Mouse (Mus musculus) left cerebral cortex, postnatal 36 days (tissue): Measurements from ENCODE around the gene Pld6. TPM values are rescaled to one million over a fixed set of nuclear protein-coding genes. Genes with fewer than 3 reads are reported as not detected.
A peak's percentile ranks its signal among the peaks of the same experiment; 100 is the strongest.

Experiments
- DNase-seq, 2 experiments: peaks; one replicate each; pipeline ENCODE4 v3.0.0; 2021 to 2022; ENCODE audit warnings: low spot score in 2 of 2, mixed read lengths in 1 of 2
- intact Hi-C: fragments of 180-260 bp; cut with DNase I; formaldehyde crosslinking; loops from one replicate; pipeline ENCODE4 v1.15.1; 2025
- total RNA-seq, 2 experiments: library from RNA; stranded (reverse); gene quantifications; 2 replicates each; pipeline ENCODE4 v1.2.3; 2021

Gene Pld6
- total RNA-seq, result 1 to 10 TPM in 1 of 2 experiments, under 1 TPM in 1; 0.81 to 1.1 TPM

DNA sequence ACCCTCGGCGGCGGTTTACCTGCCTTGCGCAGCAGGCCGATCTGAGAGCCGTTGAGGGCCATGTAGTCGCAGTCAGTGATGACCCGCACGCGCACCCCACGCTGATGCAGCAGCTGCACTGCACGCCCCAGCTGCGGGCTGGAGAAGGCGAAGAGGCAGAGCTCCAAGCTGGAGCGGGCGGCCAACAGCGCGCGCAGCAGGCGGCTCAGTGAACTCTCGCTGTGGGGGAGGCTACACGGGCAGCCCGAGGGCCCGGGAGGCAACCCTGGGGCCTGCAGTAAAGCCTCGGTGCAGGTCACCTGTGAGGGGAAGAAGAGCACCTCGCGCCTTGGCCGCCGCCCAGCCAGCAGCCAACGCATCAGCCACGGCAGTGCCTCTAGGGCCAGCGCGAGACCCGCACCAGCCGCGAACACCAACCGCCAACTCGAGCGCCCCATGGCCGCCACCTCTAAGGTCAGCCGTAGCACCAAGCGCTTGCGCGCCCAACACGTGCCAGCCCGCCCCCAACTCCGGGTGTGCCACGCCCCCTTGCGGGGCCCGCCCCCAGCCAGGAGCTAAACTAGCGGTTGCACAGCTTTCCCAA is at the start of gene Pld6:
Gene Pld6, minus strand, starts transcription at position 447 of the 583 bp plus-strand sequence.
- peak in 1 of 2 experiments; percentile 30 for DNase-seq
- intact Hi-C loops, result loop anchor here (10.0 kb wide), 1 partner anchor 262 kb away; the partner anchor contains the start of gene Zkscan17

DNA sequence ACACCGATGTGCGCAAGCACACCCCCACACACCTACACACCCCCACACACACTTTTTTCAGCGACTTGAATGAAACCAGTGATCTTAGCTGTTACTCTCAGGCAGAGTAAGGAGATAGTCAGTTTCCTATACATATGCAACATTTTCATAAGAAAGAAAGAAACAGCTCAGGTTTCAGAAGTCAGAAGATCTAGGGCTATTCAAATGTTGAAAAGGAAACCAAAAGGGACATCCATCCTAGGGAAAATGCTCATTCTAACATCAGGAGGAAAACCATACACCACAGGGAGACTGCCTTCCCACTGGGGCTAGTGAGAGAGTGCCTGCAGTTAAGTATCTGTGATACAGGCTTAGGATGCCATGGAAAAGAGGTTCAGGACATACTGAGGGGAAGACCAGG is 34.2 kb upstream of the Pld6 start:
- DNase-seq, result no peak
- intact Hi-C loops, result no loop called here

GRCm38 (mm10) chr11:59817916-59818315 is 30.5 kb upstream of the Pld6 start:
- DNase-seq, result no peak
- intact Hi-C loops, result no loop called here

DNA sequence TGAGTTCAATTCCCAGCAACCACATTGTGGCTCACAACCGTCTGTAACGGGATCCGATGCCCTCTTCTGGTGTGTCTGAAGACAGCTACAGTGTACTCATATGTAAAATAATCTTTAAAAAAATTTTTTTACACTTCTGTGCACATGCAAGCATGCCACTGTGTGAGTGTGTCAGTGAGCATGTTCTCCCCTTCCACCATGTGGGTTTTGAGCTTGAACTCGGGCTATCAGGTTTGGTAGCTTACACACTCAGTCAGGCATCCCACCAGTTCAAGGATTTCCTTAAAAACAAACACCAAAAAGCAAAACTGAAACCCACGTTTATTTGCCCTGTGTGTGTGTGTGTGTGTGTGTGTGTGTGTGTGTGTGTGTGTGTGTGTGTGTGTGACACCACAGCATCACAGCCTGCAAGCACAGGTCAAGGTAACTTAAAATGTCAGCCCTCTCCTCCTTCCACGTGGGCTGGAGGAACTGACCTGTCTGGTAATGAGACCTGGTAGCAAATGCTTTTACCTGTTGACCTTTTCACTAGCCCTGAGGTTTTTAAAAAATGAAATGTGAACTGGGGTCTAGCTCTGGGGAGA is 28.1 kb upstream of the Pld6 start:
- no peak for DNase-seq
- intact Hi-C loops, result no loop called here

GRCm38 (mm10) chr11:59814936-59815335 is 27.5 kb upstream of the Pld6 start:
- DNase-seq, result no peak

DNA sequence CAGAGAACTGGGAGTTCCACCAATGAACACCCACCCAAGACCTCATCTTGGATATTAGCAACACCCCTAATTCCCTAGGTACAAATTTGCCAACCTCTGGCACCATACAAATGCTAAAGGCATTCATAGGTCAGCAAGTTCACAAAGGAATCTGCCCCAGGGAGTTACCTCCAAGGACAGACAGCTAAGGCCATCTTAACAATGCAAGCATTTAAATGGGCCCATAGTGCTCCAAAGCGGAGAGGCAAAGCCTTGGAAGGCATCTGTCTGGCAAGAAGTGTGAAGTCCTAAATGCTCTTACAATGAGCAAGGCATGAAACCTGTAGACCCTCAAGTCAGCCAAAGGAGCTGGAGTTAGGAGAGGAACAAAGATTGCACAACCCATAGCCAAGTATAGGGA is 26.9 kb upstream of the Pld6 start:
- intact Hi-C loops, result no loop called here
- DNase-seq, result no peak

More at GRCm38 (mm10) chr11:59814936-59815335, 27.5 kb upstream of the Pld6 start:
- intact Hi-C loops, result no loop called here

GRCm38 (mm10) chr11:59813276-59813675 is 25.8 kb upstream of the Pld6 start:
- no peak for DNase-seq
- intact Hi-C loops, result no loop called here

DNA sequence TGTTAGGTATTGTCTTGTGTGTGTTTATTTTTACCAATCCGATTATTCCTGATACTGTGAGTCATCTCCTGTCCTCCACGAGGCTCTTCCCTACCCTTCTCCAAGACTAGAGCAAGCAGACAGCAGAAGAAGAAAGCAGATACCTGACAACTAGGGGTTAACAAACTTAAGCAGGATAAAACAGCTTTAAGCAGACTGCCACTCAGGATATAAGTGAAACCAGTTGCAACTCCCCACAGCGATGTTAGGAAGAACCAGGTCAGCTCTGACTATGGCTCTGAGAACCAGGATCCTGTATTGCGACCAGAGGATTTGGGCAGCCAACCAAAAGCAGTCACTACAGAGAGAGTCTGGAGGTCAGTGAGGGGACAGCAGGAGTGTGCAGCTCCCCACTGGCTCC is 23.8 kb upstream of the Pld6 start:
- no peak for DNase-seq
- intact Hi-C loops, result no loop called here

GRCm38 (mm10) chr11:59810480-59811158 is 23.2 kb upstream of the Pld6 start:
- intact Hi-C loops, result no loop called here
- DNase-seq, result no peak

DNA sequence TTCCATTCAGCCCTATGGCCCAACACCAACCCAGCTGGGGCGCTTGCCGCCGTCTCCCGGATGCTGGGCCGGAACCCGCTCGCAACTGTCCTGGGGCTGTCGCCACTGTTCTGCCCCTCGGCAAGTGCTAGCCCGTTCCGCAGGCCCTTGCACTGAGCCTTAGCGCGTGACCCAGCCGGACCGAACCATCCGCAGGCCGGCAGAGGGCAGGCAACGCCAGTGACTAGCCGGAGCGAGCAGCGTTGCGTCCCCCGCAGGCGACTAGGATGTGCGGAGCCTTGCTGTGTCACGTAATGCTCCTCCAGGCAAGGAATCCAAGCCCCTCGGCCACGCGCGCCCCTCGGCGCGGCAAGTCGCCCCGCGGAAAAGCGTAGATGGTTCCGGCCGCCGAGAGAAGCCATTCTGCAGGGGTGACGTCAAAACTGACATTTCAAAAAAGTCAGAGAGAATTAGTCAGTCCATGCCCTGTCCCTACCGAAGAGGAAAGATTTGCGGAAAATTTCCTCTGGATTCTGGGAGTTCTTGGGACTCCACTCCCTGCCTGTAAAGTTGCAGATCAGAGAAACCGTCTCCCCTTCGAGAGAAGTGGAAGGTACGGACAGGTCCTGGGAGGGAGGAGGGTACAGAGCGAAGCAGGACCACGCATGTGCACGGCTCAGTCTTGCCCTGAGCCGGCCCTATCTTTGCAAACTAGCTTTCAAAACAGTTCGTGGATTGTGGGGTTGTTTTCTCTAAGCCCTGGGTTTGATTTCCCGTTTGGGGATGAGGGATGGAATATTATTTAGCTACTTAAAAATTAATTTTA is 22.4 kb upstream of the Pld6 start, which contains the start of gene Flcn:
Gene Flcn, minus strand, starts transcription at position 347 of the 805 bp plus-strand sequence.
- intact Hi-C loops, result no loop called here
- DNase-seq, result peak; percentile 89

GRCm38 (mm10) chr11:59809071-59809669 is 21.7 kb upstream of the Pld6 start:
- intact Hi-C loops, result no loop called here
- peak in 1 of 2 experiments; percentile 14 for DNase-seq

- intact Hi-C loops, result no loop called here
- no peak for DNase-seq
Observed at GRCm38 (mm10) chr11:59808170-59808960, 20.9 kb upstream of the Pld6 start.

DNA sequence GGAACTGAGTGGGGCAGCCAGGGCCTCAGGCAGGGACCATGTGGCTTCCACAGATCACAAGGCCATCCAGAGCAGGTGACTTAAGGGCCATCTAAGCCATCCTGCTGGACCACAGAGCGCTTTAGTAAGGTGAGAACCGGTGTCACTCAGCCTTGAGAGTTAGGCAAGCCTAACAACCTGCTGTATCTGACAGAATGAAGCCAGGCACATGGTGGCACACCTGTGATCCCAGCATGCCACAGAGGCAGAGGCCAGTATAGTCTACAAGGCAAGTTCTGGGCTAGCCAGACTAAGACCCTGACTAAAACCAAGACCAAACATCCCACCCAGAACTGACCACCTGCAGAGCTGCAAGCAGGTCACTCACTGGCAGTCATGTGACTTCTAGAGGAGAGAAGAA is 18.2 kb upstream of the Pld6 start:
- no peak for DNase-seq
- intact Hi-C loops, result no loop called here

DNA sequence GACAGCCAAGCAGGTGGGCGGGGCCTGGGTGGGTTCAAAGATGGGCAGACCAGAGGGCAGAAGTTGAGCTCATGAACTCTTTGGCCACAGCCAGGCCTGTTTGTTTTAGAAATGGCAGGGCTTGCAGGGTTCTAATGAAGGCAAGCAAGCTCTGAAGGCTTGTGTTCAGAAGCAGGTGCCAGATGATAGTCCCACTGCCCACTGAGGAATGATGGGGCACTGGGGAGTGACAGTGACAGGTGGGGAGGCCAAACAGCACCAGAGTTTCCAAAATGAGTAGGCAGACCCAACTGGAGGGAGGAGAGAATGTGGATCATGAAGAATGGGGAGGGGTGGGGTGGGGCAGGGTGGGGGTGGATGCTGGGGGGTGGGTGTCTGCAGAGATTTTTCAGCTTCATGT is 17.8 kb upstream of the Pld6 start:
- intact Hi-C loops, result no loop called here

GRCm38 (mm10) chr11:59804409-59805110 is 17.1 kb upstream of the Pld6 start:
- no peak for DNase-seq
- intact Hi-C loops, result no loop called here

More for the DNA sequence above, 17.8 kb upstream of the Pld6 start:
- DNase-seq, result no peak

GRCm38 (mm10) chr11:59803516-59803915 is 16.1 kb upstream of the Pld6 start:
- no peak for DNase-seq
- intact Hi-C loops, result no loop called here

GRCm38 (mm10) chr11:59801881-59802280 is 14.4 kb upstream of the Pld6 start:
- DNase-seq, result no peak
- intact Hi-C loops, result no loop called here

- intact Hi-C loops, result no loop called here
- DNase-seq, result no peak
Observed at GRCm38 (mm10) chr11:59800412-59800811, 13.0 kb upstream of the Pld6 start.
